Mouse (Mus musculus): Measurements from ENCODE around the gene Cdca3. TPM values are rescaled to one million over a fixed set of nuclear protein-coding genes. Genes with fewer than 3 reads are reported as not detected.
A peak's percentile ranks its signal among the peaks of the same experiment; 100 is the strongest.
"Not testable (repeated sequence)": the region's sequence is repeated elsewhere in the genome, so short reads cannot be mapped to it uniquely, and the experiment has no call there.

Cdca3 gene
- polyA plus RNA-seq, 1 experiment from 2014 or later = 202 TPM

GRCm38 (mm10) chr6:124809775-124810538, 19.4 kb upstream of the Cdca3 start:
- DNase-seq = no peak
- Histone ChIP-seq H3K9me3 (replicated peaks) (no peaks in the 10 kb centered on the region), H3K27me3 (no peaks in the 10 kb centered on the region), H3K4me3 (replicated peaks) (peak overlapping the region; percentile 86), H3K9ac (peak overlapping the region; percentile 92), H3K27ac (peak overlapping the region; percentile 97), H3K36me3 (peaks cover 30% of the 10 kb centered on the region), H3K4me2 (peak overlapping the region; percentile 100), H3K4me1 (replicated peaks) (peaks cover 88% of the 10 kb centered on the region)
- 44% methylated on average over 14 of the region's 14 CpGs for WGBS (ENCODE audit: insufficient replicate concordance)
- ATAC-seq (ENCODE audit: low read depth) = 0 out of 2 replicates have a peak, but pooled peaks have one; percentile 0

DNA sequence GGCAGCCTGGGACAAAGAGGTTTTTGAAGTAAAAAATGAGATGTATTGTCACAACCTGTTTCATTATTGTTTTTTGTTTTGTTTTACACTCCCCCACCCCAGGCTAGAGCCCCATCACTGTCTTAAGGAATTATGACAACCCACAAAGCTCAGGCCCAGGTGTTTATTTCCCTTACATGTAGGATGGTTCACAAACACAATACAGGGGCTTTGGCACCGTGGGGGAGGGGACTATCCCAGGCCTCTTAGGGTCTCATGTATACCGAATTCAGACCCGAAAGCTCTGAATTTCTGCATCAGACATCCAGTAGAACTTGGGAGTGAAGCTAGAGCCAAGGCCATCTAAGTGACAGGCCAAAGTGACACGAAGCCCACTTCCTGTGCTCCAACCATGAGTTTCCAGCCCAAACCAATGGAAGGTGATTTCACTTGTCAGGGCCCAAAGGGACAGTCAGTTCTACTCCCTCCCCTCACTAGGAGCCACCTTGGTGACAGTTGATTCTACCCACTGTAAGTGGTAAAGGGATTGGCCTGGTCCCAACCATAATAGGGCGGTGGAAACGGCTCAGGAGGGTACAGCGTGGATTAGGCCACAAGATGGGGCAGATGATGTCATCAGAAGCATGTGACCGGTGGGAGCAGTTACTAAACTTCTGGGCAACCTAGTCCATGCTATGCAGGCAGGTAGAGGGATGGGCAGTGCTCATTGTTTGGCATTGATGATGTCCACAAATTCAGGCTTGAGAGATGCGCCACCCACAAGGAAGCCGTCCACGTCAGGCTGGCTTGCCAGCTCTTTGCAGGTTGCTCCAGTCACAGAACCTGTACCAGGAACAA, 18.6 kb upstream of the Cdca3 start:
- peak overlapping the region; percentile 97; the same call in 1 of the 2 replicates for H3K27ac ChIP-seq
- not testable (repeated sequence) for DNase-seq; H3K27me3 ChIP-seq; H3K4me3 ChIP-seq (replicated peaks); H3K9me3 ChIP-seq (replicated peaks); ATAC-seq (ENCODE audit: low read depth)
- H3K4me2 ChIP-seq = peak overlapping the region; percentile 100
- H3K36me3 ChIP-seq = peaks cover 37% of the 10 kb centered on the region
- WGBS (ENCODE audit: insufficient replicate concordance) = 73% methylated on average over 11 of the region's 11 CpGs
- peak overlapping the region; percentile 92; the same call in 1 of the 2 replicates for H3K9ac ChIP-seq
- peaks cover 87% of the 10 kb centered on the region for H3K4me1 ChIP-seq (replicated peaks)

- Histone ChIP-seq H3K27ac (peak overlapping the region; percentile 89), H3K4me2 (0 out of 2 replicates have a peak overlapping the region, but pooled peaks have one; percentile 10), H3K4me1 (replicated peaks) (peaks cover 82% of the 10 kb centered on the region), H3K36me3 (peaks cover 41% of the 10 kb centered on the region), H3K4me3 (replicated peaks) (no peak overlapping the region), H3K9me3 (replicated peaks) (no peaks in the 10 kb centered on the region), H3K27me3 (no peaks in the 10 kb centered on the region), H3K9ac (no peak overlapping the region)
- 85% methylated on average over 4 of the region's 4 CpGs for WGBS (ENCODE audit: insufficient replicate concordance)
- ATAC-seq (ENCODE audit: low read depth) (no peak), DNase-seq (no peak)
These were observed 18.0 kb upstream of the Cdca3 start for GRCm38 (mm10) chr6:124811403-124811665.

- DNase-seq = peak; percentile 18
- H3K36me3 ChIP-seq = peaks cover 47% of the 10 kb centered on the region
- WGBS (ENCODE audit: insufficient replicate concordance) = 76% methylated on average over 24 of the region's 24 CpGs
- no peaks in the 10 kb centered on the region for H3K27me3 ChIP-seq
- H3K27ac ChIP-seq = peak overlapping the region; percentile 89
- peak overlapping the region; percentile 73 for H3K4me3 ChIP-seq (replicated peaks)
- H3K4me2 ChIP-seq = peak overlapping the region; percentile 90
- H3K4me1 ChIP-seq (replicated peaks) = peaks cover 76% of the 10 kb centered on the region
- no peaks in the 10 kb centered on the region for H3K9me3 ChIP-seq (replicated peaks)
- ATAC-seq (ENCODE audit: low read depth) = no peak
- peak overlapping the region; percentile 84 for H3K9ac ChIP-seq
These were observed 17.4 kb upstream of the Cdca3 start for GRCm38 (mm10) chr6:124811701-124812560.

DNA sequence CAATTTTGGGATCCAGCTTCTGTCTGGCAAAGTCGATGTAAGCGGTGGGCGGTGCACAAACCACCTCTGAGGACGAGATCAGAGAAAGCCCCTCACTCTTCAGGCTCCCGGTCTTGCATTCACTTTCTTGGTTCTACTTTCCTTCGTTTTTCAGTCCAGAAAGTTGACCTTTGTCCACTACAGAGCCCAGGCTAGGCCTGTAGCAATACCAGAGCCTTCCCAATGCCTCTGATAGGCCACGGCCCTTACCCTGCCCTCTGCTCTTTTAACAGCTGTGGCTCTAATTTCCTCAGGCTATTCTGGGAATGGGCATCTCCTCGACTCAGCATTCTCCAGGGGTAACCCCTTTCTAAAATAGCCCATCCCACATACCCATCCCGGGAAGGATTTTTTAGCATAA, 16.5 kb upstream of the Cdca3 start:
- peak overlapping the region; percentile 73 for H3K4me3 ChIP-seq (replicated peaks)
- H3K27ac ChIP-seq = peak overlapping the region; percentile 89
- ATAC-seq (ENCODE audit: low read depth) (no peak), DNase-seq (no peak)
- peak overlapping the region; percentile 90 for H3K4me2 ChIP-seq
- no peaks in the 10 kb centered on the region for H3K9me3 ChIP-seq (replicated peaks)
- H3K27me3 ChIP-seq = no peaks in the 10 kb centered on the region
- H3K36me3 ChIP-seq = peaks cover 56% of the 10 kb centered on the region
- 21% methylated on average over 9 of the region's 9 CpGs for WGBS (ENCODE audit: insufficient replicate concordance)
- peaks cover 67% of the 10 kb centered on the region for H3K4me1 ChIP-seq (replicated peaks)
- peak overlapping the region; percentile 84 for H3K9ac ChIP-seq

- H3K27me3 ChIP-seq = no peaks in the 10 kb centered on the region
- no peaks in the 10 kb centered on the region for H3K9me3 ChIP-seq (replicated peaks)
- H3K4me3 ChIP-seq (replicated peaks) = peak overlapping the region; percentile 73
- peaks cover 63% of the 10 kb centered on the region for H3K36me3 ChIP-seq
- WGBS (ENCODE audit: insufficient replicate concordance) = under 1% methylated on average over 18 of the region's 18 CpGs
- ATAC-seq (ENCODE audit: low read depth) (peak; percentile 56), DNase-seq (peak; percentile 69)
- peak overlapping the region; percentile 89 for H3K27ac ChIP-seq
- peaks cover 65% of the 10 kb centered on the region for H3K4me1 ChIP-seq (replicated peaks)
- H3K9ac ChIP-seq = peak overlapping the region; percentile 84
- peak overlapping the region; percentile 90 for H3K4me2 ChIP-seq
These were observed 15.9 kb upstream of the Cdca3 start for GRCm38 (mm10) chr6:124813496-124813895.

DNA sequence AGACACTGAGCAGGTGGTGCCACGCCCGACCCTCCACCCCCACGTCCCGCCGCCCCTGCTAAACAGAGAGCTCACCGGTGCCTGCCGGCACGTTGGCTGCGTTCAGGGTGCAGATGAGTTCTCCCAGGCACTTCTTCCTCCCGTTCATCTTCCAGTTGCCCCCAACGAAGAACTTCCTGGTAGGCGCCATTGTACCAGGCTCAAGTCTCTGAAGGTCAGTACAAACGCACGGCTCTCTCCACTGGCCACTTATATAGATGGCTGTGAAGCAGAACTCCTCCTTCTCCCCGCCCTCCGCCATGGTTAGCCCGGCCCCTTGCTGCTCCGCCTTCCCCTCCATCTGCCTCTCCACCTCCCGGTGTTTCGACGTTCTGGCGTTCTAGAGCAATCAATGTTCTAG, 15.4 kb upstream of the Cdca3 start, which contains the start of gene Tpi1:
Gene Tpi1, minus strand, starts transcription at position 364 of the 400 bp plus-strand sequence.
- peak within 1 kb of the TSS; percentile 84 for H3K9ac ChIP-seq
- under 1% methylated on average over 22 of the region's 22 CpGs for WGBS (ENCODE audit: insufficient replicate concordance)
- peak within 1 kb of the TSS; percentile 73 for H3K4me3 ChIP-seq (replicated peaks)
- DNase-seq (peak; percentile 88), ATAC-seq (ENCODE audit: low read depth) (peak; percentile 82)
- no peaks in the 10 kb centered on the region for H3K27me3 ChIP-seq
- H3K36me3 ChIP-seq = peaks cover 67% of the 10 kb centered on the region
- H3K9me3 ChIP-seq (replicated peaks) = no peaks in the 10 kb centered on the region
- H3K4me1 ChIP-seq (replicated peaks) = peaks cover 63% of the 10 kb centered on the region
- H3K27ac ChIP-seq = peak within 1 kb of the TSS; percentile 89
- H3K4me2 ChIP-seq = peak within 1 kb of the TSS; percentile 90

DNA sequence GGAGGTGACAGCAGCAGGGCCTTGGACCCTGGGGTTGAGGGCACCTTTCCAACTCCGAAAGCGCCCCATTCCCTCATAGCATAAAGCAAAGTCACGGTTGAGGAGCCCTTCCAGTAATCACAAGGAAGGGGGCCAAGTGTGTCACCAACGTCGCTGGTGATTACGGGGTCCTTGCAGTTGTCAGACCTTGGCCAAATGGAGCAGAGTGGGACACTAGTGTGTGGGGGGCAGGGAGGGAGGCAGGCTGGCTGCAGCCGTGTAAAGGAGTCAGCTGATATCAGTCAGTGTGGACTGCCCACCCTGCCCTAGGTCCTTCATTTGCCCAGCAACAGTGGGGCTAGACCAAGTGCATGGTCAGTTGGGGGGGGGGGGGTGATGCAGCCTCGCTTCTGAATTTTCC, 14.9 kb upstream of the Cdca3 start:
- Histone ChIP-seq H3K9ac (peak overlapping the region; percentile 84), H3K4me1 (replicated peaks) (peaks cover 58% of the 10 kb centered on the region), H3K4me2 (peak overlapping the region; percentile 90), H3K9me3 (replicated peaks) (no peaks in the 10 kb centered on the region), H3K27ac (peak overlapping the region; percentile 89; the same call in 1 of the 2 replicates), H3K36me3 (peaks cover 72% of the 10 kb centered on the region), H3K4me3 (replicated peaks) (peak overlapping the region; percentile 73), H3K27me3 (no peaks in the 10 kb centered on the region)
- 41% methylated on average over 8 of the region's 8 CpGs for WGBS (ENCODE audit: insufficient replicate concordance)
- ATAC-seq (ENCODE audit: low read depth) (peak; percentile 10; the same call in 1 of the 2 replicates), DNase-seq (no peak)

DNA sequence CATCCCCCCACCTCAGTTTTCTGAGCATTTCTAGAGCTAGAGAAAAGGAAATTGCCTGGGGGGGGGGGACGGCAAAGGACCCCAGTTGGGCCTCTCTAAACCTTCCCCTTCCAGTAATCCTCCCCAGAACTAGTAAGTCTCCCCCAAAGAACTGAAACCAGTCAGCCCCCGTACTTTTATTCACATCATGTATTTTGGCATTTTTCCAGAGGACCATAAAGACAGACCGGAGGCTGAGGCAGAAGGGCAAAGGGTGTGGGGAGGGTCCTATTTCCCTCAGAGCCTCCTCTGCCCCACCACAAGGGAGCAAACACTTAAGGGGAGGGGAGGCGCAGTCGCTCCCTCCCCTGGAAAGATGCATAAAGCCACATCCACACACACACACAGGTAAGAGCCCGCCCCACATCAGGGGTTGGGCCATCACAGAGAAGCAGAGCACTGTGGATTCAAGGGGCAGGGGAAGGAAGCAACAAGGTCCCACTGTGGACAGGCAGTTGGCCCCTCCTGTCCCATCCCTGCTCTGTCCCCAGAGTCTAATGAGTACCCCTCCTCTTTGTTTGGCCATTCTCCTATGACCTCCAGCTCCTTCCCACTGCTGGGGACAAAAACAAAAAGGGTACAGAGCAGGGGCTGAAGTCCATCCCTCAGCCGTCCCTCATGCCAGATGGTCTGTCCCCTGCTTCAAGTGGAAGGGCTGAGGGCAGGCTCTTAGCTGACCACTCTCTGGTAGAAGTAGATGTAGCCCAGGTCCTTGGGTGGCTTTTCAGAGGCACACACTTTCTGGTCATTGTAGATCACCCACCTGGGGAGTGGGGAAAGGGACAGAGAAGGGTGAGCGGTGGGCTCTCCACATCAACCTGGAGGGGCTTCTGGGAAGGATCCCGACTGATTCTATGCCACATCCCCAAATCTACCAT, 14.2 kb upstream of the Cdca3 start:
- Histone ChIP-seq H3K9ac (0 out of 2 replicates have a peak overlapping the region, but pooled peaks have one; percentile 2), H3K4me3 (replicated peaks) (no peak overlapping the region), H3K27me3 (no peaks in the 10 kb centered on the region), H3K9me3 (replicated peaks) (no peaks in the 10 kb centered on the region), H3K27ac (peak overlapping the region; percentile 89), H3K4me1 (replicated peaks) (peaks cover 51% of the 10 kb centered on the region), H3K36me3 (peaks cover 75% of the 10 kb centered on the region), H3K4me2 (peak overlapping the region; percentile 90; the same call in 1 of the 2 replicates)
- DNase-seq (no peak), ATAC-seq (ENCODE audit: low read depth) (no peak)
- 67% methylated on average over 9 of the region's 9 CpGs for WGBS (ENCODE audit: insufficient replicate concordance)

- peaks cover 75% of the 10 kb centered on the region for H3K36me3 ChIP-seq
These were observed 12.7 kb upstream of the Cdca3 start for GRCm38 (mm10) chr6:124816611-124817010.

More at GRCm38 (mm10) chr6:124816611-124817010, 12.7 kb upstream of the Cdca3 start:
- no peaks in the 10 kb centered on the region for H3K9me3 ChIP-seq (replicated peaks)
- no peak for DNase-seq
- no peak overlapping the region for H3K27ac ChIP-seq
- no peak for ATAC-seq (ENCODE audit: low read depth)
- H3K4me2 ChIP-seq = no peak overlapping the region
- no peak overlapping the region for H3K4me3 ChIP-seq (replicated peaks)
- H3K27me3 ChIP-seq = no peaks in the 10 kb centered on the region
- H3K4me1 ChIP-seq (replicated peaks) = peaks cover 38% of the 10 kb centered on the region
- 89% methylated on average over 4 of the region's 4 CpGs for WGBS (ENCODE audit: insufficient replicate concordance)
- no peak overlapping the region for H3K9ac ChIP-seq
